Mouse (Mus musculus): Measurements from ENCODE around the gene Atg5.

Atg5 gene

GRCm38 (mm10) chr10:44390286-44390685 is 122.1 kb downstream of the Atg5 start:
- no peak for DNase-seq (ENCODE audit: low spot score)

- no peak for DNase-seq (ENCODE audit: low spot score)
These were observed 123.5 kb downstream of the Atg5 start for GRCm38 (mm10) chr10:44391509-44392290.

DNA sequence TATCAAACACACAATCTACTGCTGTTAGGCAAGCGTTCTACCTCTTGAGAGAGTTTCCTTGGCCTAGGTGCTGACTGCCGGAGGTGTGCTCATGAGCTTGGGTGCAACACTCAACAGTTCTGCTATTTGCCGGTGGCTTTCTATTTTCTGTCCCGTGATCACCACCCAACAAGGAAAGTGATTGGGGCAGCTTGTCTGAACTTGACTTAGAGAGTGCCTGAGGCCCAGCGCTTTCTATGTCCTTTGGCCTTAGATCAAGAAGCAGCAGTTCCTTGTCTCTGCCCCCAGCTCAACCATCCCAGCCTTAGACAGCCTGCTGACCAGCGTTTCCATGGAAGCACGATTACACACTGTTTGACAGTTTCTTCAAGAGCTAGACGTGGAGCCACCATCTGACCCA is 124.7 kb downstream of the Atg5 start:
- DNase-seq (ENCODE audit: low spot score) = no peak

DNA sequence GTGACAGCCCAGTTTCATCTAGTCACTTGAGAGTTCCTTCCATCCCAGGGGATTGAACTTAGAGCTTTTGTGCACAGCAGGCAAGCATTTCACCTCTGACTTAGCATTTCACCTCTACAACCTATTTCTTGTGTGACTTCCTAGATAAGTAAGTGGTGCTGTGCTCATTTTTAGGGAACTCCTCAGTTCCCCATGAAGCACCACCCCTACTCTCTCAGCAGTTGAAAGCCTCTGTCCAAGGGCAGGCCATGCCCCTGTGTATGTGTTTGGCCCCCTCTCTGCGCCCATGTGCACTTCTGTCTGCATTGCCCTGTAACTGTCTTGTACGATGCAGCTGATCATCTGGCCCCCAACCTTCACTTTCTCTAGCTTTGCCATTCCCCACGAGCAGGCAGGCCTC is 132.0 kb downstream of the Atg5 start:
- no peak for DNase-seq (ENCODE audit: low spot score)

- no peak for DNase-seq (ENCODE audit: low spot score)
These were observed 132.4 kb downstream of the Atg5 start for GRCm38 (mm10) chr10:44400602-44401001.

DNA sequence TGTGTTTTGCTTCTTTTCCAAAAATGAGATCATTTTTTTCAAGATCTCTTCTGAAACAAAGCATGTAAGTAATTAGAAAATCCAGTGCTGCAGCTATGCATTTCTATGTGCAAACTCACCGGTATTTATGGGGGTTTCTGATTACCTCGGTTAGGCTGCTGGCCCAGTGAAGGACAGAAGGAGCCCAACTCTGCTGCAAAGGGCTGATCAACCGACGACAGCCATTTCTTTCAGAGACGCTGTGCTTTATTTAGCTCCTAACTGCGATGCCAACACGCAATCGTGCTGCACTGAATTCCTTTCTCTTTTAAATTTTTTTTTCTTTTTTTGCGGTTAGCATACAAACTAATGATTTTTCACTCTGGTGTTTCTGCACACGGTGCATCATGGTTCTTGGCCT is 133.4 kb downstream of the Atg5 start:
- no peak for DNase-seq (ENCODE audit: low spot score)

DNA sequence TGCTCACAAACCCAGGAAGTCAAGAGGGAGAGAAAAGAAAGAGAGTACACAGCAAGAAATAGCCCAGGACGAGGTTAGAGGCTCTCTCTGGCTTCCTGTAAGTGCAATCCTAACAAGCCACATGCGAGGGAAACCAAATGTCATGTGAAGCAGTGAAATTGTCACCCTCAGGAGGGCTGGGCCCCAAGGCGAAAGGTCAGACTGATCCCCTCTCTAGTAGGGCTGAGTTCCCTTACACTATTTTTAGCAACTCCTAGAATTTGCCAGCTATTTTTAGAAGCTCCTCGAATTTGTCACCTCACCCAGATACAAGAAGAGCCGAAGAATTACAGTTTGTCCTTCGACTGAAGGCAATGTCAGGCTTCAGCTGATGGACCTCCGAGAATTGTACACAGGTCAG is 135.3 kb downstream of the Atg5 start:
- no peak for DNase-seq (ENCODE audit: low spot score)

- no peak for DNase-seq (ENCODE audit: low spot score)
These were observed 140.9 kb downstream of the Atg5 start for GRCm38 (mm10) chr10:44409054-44409453.

- DNase-seq (ENCODE audit: low spot score) = no peak
These were observed 141.8 kb downstream of the Atg5 start for GRCm38 (mm10) chr10:44409958-44410357.
